Mouse (Mus musculus) heart, postnatal 25 days (tissue): Measurements from ENCODE around the gene Pramel3. TPM values are rescaled to one million over a fixed set of nuclear protein-coding genes. Genes with fewer than 3 reads are reported as not detected.
"Not testable (repeated sequence)": the region's sequence is repeated elsewhere in the genome, so short reads cannot be mapped to it uniquely, and the experiment has no call there.

Experiments used
- DNase-seq: peaks from one replicate; pipeline ENCODE4 v3.0.0; 2022; ENCODE audit warnings: low spot score
- intact Hi-C: fragments of 180-260 bp; cut with DNase I; formaldehyde crosslinking; loops from one replicate; pipeline ENCODE4 v1.15.1; 2025
- total RNA-seq, 2 experiments: library from RNA; stranded (reverse); gene quantifications; 2 replicates each; pipeline ENCODE4 v1.2.3; 2021

Pramel3 gene
- total RNA-seq: not detected

DNA sequence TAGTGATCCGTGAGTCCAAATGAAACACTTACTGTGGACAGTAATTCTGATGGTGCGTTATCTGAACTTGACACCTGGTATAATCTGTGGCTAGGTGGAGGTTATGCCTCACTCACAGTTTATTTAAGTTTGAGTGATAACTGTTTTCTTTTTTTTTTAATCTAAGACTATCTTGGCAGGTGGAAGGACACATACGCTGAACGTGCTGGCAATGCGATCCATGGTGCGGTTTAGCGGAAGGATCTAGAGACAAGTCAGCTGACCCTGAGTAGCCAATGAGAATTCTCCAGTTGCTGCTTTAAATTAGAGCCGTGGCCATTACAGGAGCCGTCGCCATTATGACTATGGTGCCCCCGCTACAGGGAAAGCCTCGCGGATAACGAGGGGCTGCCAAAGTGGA lies at the start of gene Pramel3:
Gene Pramel3 (plus strand): TSS at position 301 of the 400 bp plus-strand sequence.
- intact Hi-C loops, DNase-seq: not testable (repeated sequence)

- DNase-seq, intact Hi-C loops: not testable (repeated sequence)
Observed at GRCm38 (mm10) chrX:135360685-135361084, 58.6 kb downstream of the Pramel3 start.

DNA sequence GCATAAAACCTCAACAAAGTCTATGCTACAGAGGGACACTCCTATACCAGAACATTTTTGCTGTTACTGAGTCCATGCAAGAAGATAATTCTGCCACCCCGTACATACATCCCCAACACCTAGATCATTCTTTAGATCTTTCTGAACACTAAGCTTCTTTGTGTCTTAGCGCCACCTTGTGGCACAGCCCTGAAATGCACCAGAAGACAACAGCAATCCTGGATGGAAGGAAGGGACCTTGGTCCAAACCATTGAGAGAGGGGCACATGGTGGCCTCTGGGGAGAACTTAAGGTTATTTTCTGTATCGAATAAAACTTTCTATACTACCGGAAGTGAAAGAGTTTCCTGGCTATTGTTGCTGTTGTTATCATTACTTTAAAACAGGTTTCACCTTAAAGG lies 59.8 kb downstream of the Pramel3 start:
- intact Hi-C loops, DNase-seq: not testable (repeated sequence)

Other genes with a start within 250 kb of the Pramel3 start
- not detected for gene Gm15023, start 124.7 kb upstream of the Pramel3 start, total RNA-seq
- gene Tceal6, start 91.6 kb upstream of the Pramel3 start, total RNA-seq: not detected
- not detected for gene Gm5128, start 71.0 kb downstream of the Pramel3 start, total RNA-seq
- not detected for gene Gm7903, start 131.5 kb downstream of the Pramel3 start, total RNA-seq
- not detected for gene AV320801, start 192.3 kb downstream of the Pramel3 start, total RNA-seq